Mouse (Mus musculus) ES-E14 (cell line): Measurements from ENCODE around the gene Cadps.

Experiments
- HCFC1 ChIP-seq: IDR thresholded peaks from 2 replicates; pipeline ENCODE4 v1.6.1; 2012; ENCODE audit warnings: low read length, inconsistent platforms, borderline replicate concordance; ENCODE audit not compliant: insufficient read depth
- MAFK ChIP-seq: IDR thresholded peaks from 2 replicates; pipeline ENCODE4 v1.6.1; 2014; ENCODE audit warnings: mild to moderate bottlenecking, low read depth, low read length, inconsistent platforms; ENCODE audit not compliant: insufficient read depth
- ZC3H11A ChIP-seq: IDR thresholded peaks from 2 replicates; pipeline ENCODE4 v1.6.1; 2012; ENCODE audit warnings: low read depth, mild to moderate bottlenecking, inconsistent platforms, low read length, borderline replicate concordance

DNA sequence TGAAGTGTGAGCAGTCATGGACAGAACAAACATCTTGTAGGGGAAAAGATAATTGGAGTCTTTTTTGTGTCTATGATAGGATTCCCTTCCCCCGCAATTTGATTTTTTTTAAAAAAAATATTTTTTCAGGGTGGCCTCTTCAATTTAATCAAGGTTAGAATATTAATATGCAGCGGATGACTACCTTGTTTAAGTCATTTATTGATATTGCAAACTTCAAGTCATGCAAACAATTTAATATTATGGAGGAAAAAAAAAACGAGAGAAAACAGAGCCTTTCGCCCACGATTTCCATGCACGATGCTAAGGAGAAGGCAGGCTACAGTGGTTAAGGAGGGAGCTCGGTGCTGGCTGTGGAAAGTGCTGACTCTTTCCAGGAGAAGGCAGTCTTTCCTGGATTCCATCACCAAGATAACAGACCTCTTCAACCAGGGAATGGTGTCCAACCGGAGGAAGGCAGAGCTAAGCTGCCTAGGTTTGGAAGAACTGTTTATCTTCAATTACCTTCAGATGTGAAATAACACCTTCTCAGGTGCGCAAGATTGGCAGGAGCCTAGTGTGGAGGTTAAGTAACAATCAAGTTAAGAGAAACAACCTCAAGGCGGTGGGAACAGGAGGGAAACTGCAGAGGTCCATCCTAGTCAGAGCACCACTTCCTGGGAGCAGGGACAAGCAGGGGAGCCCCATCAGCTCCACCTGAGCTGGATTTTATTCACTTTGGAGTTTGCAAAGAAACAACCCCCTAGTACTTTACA, 483.9 kb downstream of the Cadps start:
- TF ChIP-seq ZC3H11A: no peak
- TF ChIP-seq HCFC1: no peak
- TF ChIP-seq MAFK: no peak
